Mouse (Mus musculus): Measurements from ENCODE around the gene Spib.

Spib gene

DNA sequence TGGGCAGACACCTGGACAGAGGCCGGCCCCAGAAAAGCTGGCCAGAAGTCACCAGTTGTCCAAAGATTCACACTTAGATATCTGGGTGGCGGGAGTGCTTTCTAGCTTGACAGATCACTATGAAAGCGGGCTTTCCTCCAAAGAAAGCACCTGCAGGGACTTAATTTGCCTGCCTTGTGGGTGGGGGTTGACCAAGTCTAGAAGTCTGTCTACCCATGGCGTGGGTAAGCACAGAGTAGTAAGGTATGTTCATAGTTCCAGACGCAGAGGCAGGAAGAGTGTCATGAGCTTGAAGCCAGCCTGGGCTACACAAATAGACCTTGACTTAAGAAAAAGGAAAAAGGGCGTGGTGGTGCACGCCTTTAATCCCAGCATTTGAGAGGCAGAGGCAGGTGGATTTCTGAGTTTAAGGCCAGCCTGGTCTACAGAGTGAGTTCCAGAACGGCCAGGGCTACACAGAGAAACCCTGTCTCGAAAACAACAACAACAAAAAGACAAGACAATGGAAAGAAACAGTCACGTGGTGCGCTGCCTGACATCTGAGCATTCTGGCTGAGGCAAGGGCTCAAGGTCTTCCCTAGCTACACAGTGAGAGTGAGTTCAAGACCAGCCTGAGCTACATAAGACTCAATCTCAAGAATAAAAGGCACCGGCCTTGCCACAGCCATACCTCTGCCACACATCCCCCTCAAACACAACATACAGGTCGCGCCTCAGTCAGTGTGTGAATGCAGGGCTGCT lies 5.3 kb downstream of the Spib start:
- DNase-seq (ENCODE audit: low spot score) = no peak

- DNase-seq (ENCODE audit: low spot score) = no peak
Measured at GRCm38 (mm10) chr7:44525126-44525832, 6.6 kb downstream of the Spib start.

- no peak for DNase-seq (ENCODE audit: low spot score)
Measured at GRCm38 (mm10) chr7:44524502-44524901, 7.4 kb downstream of the Spib start, which contains the start of gene Mybpc2. TSS of gene Mybpc2 (minus strand) at chr7:44524656.

DNA sequence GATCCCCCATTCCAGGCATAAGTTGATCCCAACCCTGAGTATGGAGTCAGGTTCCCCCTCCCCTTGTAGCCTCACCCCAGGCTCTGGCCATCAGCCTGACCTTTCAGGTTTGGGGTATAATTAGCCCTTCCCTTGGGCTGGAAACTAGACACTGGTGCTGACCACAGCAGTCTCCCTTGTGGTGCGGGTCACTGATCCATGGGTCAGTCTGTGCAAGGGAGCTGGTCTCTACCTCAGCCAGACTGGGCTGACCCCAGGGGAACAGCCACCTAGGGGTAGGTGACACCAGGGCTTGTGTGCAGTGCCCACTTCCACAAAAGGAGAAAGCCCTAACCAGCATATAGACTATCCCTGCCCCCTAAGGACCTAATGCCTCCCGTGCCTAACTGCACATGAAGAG lies 8.8 kb downstream of the Spib start:
- no peak for DNase-seq (ENCODE audit: low spot score)

- peak; percentile 86 for DNase-seq (ENCODE audit: low spot score)
Measured at GRCm38 (mm10) chr7:44521710-44522109, 10.2 kb downstream of the Spib start.

- no peak for DNase-seq (ENCODE audit: low spot score)
Measured at GRCm38 (mm10) chr7:44520990-44521389, 10.9 kb downstream of the Spib start.

GRCm38 (mm10) chr7:44519240-44519913 lies 12.5 kb downstream of the Spib start:
- DNase-seq (ENCODE audit: low spot score) = no peak

DNA sequence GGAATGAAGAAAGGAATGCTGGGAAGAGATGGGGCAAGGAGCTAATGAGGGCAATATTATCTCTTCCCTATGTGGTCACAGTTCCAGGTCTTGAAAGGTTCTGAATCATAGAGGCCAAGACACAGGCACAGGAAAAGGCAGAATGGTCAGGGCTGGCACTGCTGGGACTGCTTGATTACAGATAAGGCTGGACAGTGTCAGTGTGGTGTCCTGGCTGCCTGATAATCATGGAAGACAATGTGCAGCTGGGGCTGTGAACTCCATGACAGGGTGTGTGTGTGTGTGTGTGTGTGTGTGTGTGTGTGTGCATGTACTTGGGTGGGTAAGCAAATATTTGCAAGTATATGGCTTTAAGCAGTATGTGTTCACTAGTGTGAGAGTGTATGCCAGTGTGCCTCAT lies 24.4 kb downstream of the Spib start:
- no peak for DNase-seq (ENCODE audit: low spot score)

GRCm38 (mm10) chr7:44501563-44502115 lies 30.2 kb downstream of the Spib start:
- DNase-seq (ENCODE audit: low spot score) = peak; percentile 76

DNA sequence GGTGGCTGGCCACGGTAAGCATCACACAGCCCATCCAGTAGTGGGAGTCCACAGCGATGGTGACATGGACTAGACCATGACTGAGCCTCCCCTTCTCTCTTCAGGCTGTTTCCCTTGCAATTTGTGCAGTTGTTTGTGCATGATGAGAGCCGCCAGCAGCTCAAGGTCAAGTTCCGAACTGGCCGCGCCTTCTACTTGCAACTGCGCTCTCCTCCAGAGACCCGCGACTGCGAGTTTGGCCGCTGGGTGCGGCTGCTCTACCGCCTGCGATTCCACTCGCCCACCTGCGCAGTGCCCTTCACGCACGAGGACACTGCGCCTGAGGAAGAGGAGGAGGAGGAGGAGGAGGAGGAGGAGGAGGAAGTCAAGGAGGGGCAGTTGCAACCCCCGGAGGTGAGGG lies 31.8 kb downstream of the Spib start:
- DNase-seq (ENCODE audit: low spot score) = no peak

GRCm38 (mm10) chr7:44498922-44499321 lies 32.9 kb downstream of the Spib start:
- DNase-seq (ENCODE audit: low spot score) = no peak

DNA sequence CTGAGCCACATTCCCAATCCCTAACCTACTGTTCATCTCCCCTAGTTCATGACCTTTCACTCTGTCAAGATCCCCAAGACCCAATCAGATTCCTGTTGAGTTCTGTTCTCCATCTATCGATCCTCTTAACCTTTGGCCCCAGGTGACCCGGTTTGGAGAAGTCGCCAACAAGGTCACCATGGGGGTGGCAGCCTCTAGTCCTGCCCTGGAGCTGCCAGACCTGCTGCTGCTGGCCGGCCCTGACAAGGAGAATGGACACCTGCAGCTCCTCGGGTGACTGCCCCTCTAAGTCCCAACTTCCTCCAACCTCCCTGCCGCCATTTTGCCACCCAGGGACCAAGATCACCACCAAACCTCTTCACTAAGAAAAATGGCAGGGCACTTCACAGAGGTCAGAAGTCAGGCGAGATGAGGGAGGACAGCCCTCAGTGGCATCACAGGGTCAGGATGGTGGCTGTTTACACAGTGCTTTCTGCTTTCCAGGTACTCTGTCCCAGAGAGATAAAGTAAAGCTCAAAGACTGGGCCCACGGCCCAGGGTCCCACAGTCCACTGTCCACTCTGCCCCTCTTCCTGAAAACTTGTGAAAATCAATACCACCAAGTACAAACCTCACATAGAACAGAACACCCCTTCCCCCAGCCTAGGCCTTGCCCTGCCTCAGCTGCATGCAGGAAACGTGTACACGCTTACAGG lies 34.4 kb downstream of the Spib start:
- DNase-seq (ENCODE audit: low spot score) = no peak

GRCm38 (mm10) chr7:44496771-44497109 lies 35.1 kb downstream of the Spib start:
- DNase-seq (ENCODE audit: low spot score) = no peak

DNA sequence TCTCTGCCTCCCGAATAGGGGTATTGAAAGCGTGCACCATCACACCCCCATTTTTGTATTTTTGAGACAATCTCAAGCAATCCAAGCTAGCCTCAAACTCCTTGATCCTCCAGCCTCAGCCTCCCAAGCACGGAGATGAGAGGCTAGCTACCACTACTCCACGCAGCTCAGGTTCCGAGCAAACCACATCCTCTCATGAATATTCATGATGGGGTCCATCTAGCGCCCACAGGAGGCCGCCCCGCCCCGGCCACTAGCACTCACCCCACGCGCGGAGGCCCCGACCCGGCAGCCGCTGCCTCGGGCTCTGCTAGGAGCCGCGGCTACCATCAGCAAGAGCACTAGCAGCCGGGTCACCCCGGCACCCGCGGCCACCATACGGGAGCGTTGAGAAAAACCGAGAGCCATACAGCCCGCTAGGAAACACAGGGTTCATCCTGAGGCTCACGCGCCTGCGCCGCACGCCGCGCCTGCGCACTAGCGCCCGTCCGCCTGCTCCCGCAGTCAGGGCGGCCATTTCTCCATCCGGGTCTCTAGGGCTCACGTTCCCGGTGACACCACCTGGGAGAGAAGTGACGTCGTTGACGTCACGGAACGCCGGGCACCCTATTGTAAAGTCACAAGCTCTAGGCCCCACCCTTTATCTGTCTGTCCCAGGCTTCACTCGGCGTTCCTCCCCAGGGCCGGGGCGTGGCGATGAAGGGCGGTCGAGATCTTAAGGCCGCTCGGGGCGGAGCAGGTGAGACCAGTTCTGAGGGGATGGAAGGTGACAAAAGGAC lies 35.7 kb downstream of the Spib start, which contains the start of the genes Emc10 and Fam71e1:
Gene Emc10 (minus strand): TSS at position 538 of the 779 bp plus-strand sequence.
Gene Fam71e1 (plus strand): TSS at position 590 of the 779 bp plus-strand sequence.
- DNase-seq (ENCODE audit: low spot score) = peak; percentile 99

- no peak for DNase-seq (ENCODE audit: low spot score)
Measured at GRCm38 (mm10) chr7:44495086-44495485, 36.8 kb downstream of the Spib start.

- DNase-seq (ENCODE audit: low spot score) = no peak
Measured at GRCm38 (mm10) chr7:44494681-44495080, 37.2 kb downstream of the Spib start.

DNA sequence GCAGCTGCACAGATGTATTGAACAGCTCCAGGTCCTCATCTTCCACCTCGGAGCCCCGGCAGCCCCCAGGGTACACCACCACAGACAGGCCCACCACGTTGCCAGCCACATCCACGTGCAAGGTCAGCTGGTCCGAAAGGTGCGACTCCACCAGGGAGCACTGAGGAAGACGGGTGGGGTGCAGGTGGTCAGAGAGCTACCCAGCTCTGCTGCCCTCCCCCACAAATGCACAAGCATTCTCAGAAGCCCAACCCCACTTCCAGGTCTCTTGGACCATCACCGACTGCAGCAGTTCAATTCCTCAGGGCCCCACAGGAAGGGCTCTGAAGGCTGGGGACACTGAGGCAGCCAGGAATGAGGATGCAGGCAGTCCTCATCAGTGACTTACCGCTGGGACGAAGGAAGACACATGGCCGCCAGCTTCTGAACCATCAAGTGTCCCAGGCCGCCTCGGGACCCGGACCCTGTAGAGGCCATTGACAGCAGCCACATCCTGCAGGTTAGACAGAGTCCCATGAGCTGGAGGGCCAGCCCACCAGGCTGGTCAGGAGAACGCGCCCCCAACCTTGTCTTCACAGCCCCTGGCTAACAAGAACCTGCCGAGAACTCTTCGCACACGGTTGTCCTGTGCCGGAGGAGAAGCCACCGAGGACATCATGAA lies 39.6 kb downstream of the Spib start:
- no peak for DNase-seq (ENCODE audit: low spot score)

GRCm38 (mm10) chr7:44491391-44491790 lies 40.5 kb downstream of the Spib start:
- no peak for DNase-seq (ENCODE audit: low spot score)

GRCm38 (mm10) chr7:44490281-44490680 lies 41.6 kb downstream of the Spib start:
- no peak for DNase-seq (ENCODE audit: low spot score)

DNA sequence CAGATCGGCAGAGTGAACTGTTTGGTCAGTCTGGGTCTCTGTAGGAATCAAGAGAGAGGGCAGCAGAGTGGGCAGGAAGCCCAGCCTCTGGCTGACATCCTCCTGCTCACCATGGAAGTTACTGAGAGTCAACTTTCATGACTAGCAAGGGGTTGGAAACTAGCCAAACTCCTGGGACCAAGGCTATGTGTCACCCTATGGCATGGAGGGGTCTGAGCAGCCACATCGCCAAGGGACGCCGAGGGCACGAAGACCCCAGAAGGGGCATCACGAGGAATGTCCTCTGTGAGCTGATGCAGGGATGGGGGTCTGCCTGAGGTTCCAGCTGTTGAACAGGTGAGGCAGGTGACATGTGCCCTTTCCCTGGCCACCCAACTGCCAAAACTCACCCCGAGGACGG lies 43.3 kb downstream of the Spib start:
- no peak for DNase-seq (ENCODE audit: low spot score)

- no peak for DNase-seq (ENCODE audit: low spot score)
Measured at GRCm38 (mm10) chr7:44487936-44488335, 43.9 kb downstream of the Spib start.
